In genomic region chr16:63856658-63857552, GRCm38 (mm10) we compare ENCODE assay signal across 8 mouse cellular contexts. TPM values are rescaled to one million over a fixed set of nuclear protein-coding genes. Genes with fewer than 3 reads are reported as not detected.
DNase-seq lines count a peak whose midpoint lies in the region; ATAC-seq lines count a peak whose summit lies in the region.

No protein-coding gene starts in this region.

- 0 out of 2 replicates have a peak, but pooled peaks cover 3% of the 10 kb centered on the region for H3K27me3 ChIP-seq in forebrain, embryonic 13.5 days
- H3K27me3 ChIP-seq in heart, embryonic 16.5 days (ENCODE audit: control insufficient read depth, insufficient read depth, low read length) = no peaks in the 10 kb centered on the region
- H3K27me3 ChIP-seq in liver, embryonic 11.5 days (replicated peaks; ENCODE audit: control insufficient read depth, insufficient read depth, low read length) = no peaks in the 10 kb centered on the region; the same call in 1 of the 2 replicates
- no peaks in the 10 kb centered on the region for H3K27me3 ChIP-seq in neural tube, embryonic 11.5 days (ENCODE audit: control insufficient read depth, insufficient read depth, low read length)

- H3K4me1 ChIP-seq in forebrain, embryonic 13.5 days = peaks cover 20% of the 10 kb centered on the region
- H3K4me1 ChIP-seq in heart, embryonic 16.5 days (ENCODE audit: control insufficient read depth, insufficient read depth, low read length) = 0 out of 2 replicates have a peak, but pooled peaks cover 3% of the 10 kb centered on the region
- no peaks in the 10 kb centered on the region for H3K4me1 ChIP-seq in liver, embryonic 11.5 days (replicated peaks; ENCODE audit: control insufficient read depth, insufficient read depth, low read length)
- H3K4me1 ChIP-seq in neural tube, embryonic 11.5 days (ENCODE audit: control insufficient read depth, insufficient read depth, low read length) = 0 out of 2 replicates have a peak, but pooled peaks cover 4% of the 10 kb centered on the region

- H3K4me2 ChIP-seq in forebrain, embryonic 13.5 days = peak overlapping the region; percentile 81
- peak overlapping the region; percentile 79 for H3K4me2 ChIP-seq in heart, embryonic 16.5 days (ENCODE audit: low read depth, low read length)
- H3K4me2 ChIP-seq in liver, embryonic 11.5 days = peak overlapping the region; percentile 70
- peak overlapping the region; percentile 63 for H3K4me2 ChIP-seq in neural tube, embryonic 11.5 days (ENCODE audit: low read depth)

- peak overlapping the region; percentile 61 for H3K4me3 ChIP-seq in forebrain, embryonic 13.5 days
- H3K4me3 ChIP-seq in heart, embryonic 16.5 days (ENCODE audit: low read length) = peak overlapping the region; percentile 60
- peak overlapping the region; percentile 51 for H3K4me3 ChIP-seq in liver, embryonic 11.5 days (ENCODE audit: low read depth, low read length)
- peak overlapping the region; percentile 50 for H3K4me3 ChIP-seq in neural tube, embryonic 11.5 days (ENCODE audit: low read depth, low read length)

- ATAC-seq in CD4-positive, CD25-positive, alpha-beta regulatory T cell, adult 4 months = peak; percentile 39
- peak; percentile 97 for ATAC-seq in cerebellum, adult (ENCODE audit: insufficient number of reproducible peaks, low FRiP score, low TSS enrichment)
- peak; percentile 95 for ATAC-seq in forebrain, embryonic 13.5 days
- ATAC-seq in heart, embryonic 16.5 days (replicated peaks; ENCODE audit: extremely low read depth, insufficient read depth, low FRiP score) = peak; percentile 91
- ATAC-seq in liver, embryonic 11.5 days (replicated peaks; ENCODE audit: low FRiP score) = peak; percentile 47
- ATAC-seq in neural tube, embryonic 11.5 days (ENCODE audit: insufficient read depth, low FRiP score, low TSS enrichment) = peak; percentile 85

- H3K9me3 ChIP-seq in forebrain, embryonic 13.5 days (replicated peaks) = no peaks in the 10 kb centered on the region
- H3K9me3 ChIP-seq in heart, embryonic 16.5 days (replicated peaks; ENCODE audit: control insufficient read depth, low read length) = no peaks in the 10 kb centered on the region
- H3K9me3 ChIP-seq in liver, embryonic 11.5 days (ENCODE audit: control insufficient read depth, low read length) = no peaks in the 10 kb centered on the region
- H3K9me3 ChIP-seq in neural tube, embryonic 11.5 days (ENCODE audit: control insufficient read depth, low read length) = no peaks in the 10 kb centered on the region

- peak overlapping the region; percentile 76 for H3K9ac ChIP-seq in forebrain, embryonic 13.5 days
- peak overlapping the region; percentile 74 for H3K9ac ChIP-seq in heart, embryonic 16.5 days (ENCODE audit: low read length)
- H3K9ac ChIP-seq in liver, embryonic 11.5 days (ENCODE audit: low read depth, low read length) = no peak overlapping the region
- peak overlapping the region; percentile 70 for H3K9ac ChIP-seq in neural tube, embryonic 11.5 days (ENCODE audit: low read length)

- DNase-seq in kidney, postnatal 10 days = peak; percentile 89
- peak; percentile 67 for DNase-seq in liver, embryonic 11.5 days (ENCODE audit: low spot score)
- DNase-seq in neural tube, embryonic 11.5 days (ENCODE audit: low spot score) = peak; percentile 86
- peak; percentile 73 for DNase-seq in urinary bladder, postnatal 14 days (ENCODE audit: low spot score)

- H3K36me3 ChIP-seq in forebrain, embryonic 13.5 days (ENCODE audit: poor library complexity, severe bottlenecking) = no peaks in the 10 kb centered on the region
- H3K36me3 ChIP-seq in heart, embryonic 16.5 days (ENCODE audit: control insufficient read depth, insufficient read depth) = no peaks in the 10 kb centered on the region
- no peaks in the 10 kb centered on the region for H3K36me3 ChIP-seq in liver, embryonic 11.5 days (ENCODE audit: control insufficient read depth, insufficient read depth, low read length)
- H3K36me3 ChIP-seq in neural tube, embryonic 11.5 days (ENCODE audit: control insufficient read depth, insufficient read depth, low read length) = no peaks in the 10 kb centered on the region

- WGBS in forebrain, embryonic 13.5 days = 1% methylated on average over 31 of the region's 33 CpGs
- WGBS in heart, embryonic 16.5 days = 2% methylated on average over 33 of the region's 33 CpGs
- 2% methylated on average over 33 of the region's 33 CpGs for WGBS in liver, embryonic 11.5 days
- under 1% methylated on average over 33 of the region's 33 CpGs for WGBS in neural tube, embryonic 11.5 days

- peak overlapping the region; percentile 89 for H3K27ac ChIP-seq in forebrain, embryonic 13.5 days
- peak overlapping the region; percentile 78 for H3K27ac ChIP-seq in heart, embryonic 16.5 days (ENCODE audit: low read length)
- H3K27ac ChIP-seq in liver, embryonic 11.5 days (ENCODE audit: low read depth, low read length) = no peak overlapping the region; the same call in 1 of the 2 replicates
- H3K27ac ChIP-seq in neural tube, embryonic 11.5 days (ENCODE audit: low read depth, low read length) = peak overlapping the region; percentile 82

RNA-seq across cellular contexts. Expression of gene Epha3, which starts 7.1 kb away (rescaled TPM):
- polyA plus RNA-seq in CD4-positive, CD25-positive, alpha-beta regulatory T cell, adult 4 months (2017; shearing (Covaris generic)) = under 1 TPM; 0.47 to 0.89 TPM
- polyA plus RNA-seq in forebrain, embryonic 13.5 days (2015; fragmentation: Nextera tagmentation; extraction: Ambion mirVana) = 86.5 and 88.2 TPM in 2 replicates
- polyA plus RNA-seq in heart, embryonic 16.5 days (2015; fragmentation: Nextera tagmentation; extraction: Ambion mirVana) = 7.1 and 8.6 TPM in 2 replicates
- polyA plus RNA-seq in liver, embryonic 11.5 days (2014; fragmentation: Nextera tagmentation; extraction: Ambion mirVana) = 10.5 and 12.0 TPM in 2 replicates
- 91.9 and 94.3 TPM in 2 replicates for polyA plus RNA-seq in neural tube, embryonic 11.5 days (2014; fragmentation: Nextera tagmentation; extraction: Ambion mirVana)

Comparison
In these comparisons a context has a peak if more than half of its experiments do, and no peak if none do; other contexts are left out.
1. ATAC-seq: peak in every context shown above with its lines; median percentile 97 in cerebellum, adult; 95 in forebrain, embryonic 13.5 days; 91 in heart, embryonic 16.5 days; 85 in neural tube, embryonic 11.5 days; 47 in liver, embryonic 11.5 days; 39 in CD4-positive, CD25-positive, alpha-beta regulatory T cell, adult 4 months.